Mouse (Mus musculus) lung, adult 18-20 months (tissue): ENCODE data around the gene Rnf185.

Experiments used
- DNase-seq, 2 experiments: peaks; one replicate each; pipeline ENCODE4 v3.0.0; 2022; ENCODE audit warnings: mixed read lengths in 2 of 2

Rnf185 gene

DNA sequence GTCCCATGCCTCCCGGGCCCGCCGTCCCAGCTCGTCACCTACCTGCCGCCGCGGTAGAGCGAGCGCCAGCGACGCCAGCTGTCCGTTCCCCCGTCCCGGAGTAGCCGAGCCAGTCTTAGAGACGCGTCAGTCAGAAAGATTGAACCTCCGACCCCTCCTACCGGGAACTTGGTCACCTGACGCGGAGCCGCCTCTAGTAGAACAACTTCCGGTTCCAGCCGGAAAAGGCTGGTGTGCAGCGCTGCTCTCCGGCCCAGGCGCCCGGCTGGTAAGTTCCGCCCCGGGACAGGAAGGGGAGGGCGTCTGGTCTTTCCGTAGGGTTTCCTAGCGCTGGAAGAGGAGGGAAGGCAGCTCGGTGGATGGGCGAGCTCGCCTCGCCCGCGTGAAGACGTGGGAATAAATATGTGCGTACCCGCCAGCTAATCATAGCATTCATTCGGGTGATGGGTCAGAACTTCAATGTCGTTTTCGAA lies at the start of gene Rnf185:
Gene Rnf185 (minus strand): TSS at position 197 of the 473 bp plus-strand sequence.
- DNase-seq = peak; percentile 96 to 97

DNA sequence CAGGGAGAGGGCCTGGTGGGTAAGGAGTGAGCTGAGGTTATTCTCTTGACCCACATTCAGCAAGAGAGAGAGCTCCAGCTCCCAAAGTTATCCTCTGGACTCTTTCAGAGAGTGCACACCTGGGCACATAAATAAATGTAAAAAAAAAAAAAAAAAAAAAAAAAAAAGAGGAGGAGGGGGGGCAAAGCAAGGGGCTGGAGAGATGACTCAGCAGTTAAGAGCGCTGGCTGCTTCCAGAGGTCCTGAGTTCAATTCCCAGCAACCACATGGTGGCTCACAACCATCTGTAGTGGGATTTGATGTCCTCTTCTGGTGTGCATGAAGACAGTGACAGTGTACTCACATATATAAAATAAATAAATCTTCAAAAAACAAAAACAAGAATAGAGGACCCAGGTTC lies 45.1 kb upstream of the Rnf185 start:
- no peak for DNase-seq

- DNase-seq = peak; percentile 69 to 77
These were observed 44.6 kb upstream of the Rnf185 start for GRCm38 (mm10) chr11:3496756-3497155.

DNA sequence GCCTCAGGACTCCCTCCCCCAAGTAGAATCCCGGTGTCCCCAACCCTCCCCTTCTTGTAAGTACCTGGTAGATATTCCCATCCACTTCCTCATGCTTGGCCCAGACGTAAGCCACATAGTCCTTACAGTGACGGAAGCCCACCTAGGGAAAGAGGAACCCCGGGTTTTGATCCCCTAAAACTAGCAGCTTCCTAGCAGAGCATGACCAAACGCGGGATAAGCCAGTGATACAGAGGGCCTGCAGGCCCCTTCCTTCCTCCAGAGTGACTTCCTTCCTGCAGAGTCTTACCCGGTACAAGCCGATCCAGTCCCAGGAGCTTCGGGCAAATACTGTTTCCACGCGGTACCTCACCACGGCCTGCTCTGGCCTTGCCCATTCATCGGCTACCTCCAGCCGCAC lies 43.3 kb upstream of the Rnf185 start:
- no peak for DNase-seq

GRCm38 (mm10) chr11:3494857-3495256 lies 42.7 kb upstream of the Rnf185 start:
- no peak for DNase-seq

DNA sequence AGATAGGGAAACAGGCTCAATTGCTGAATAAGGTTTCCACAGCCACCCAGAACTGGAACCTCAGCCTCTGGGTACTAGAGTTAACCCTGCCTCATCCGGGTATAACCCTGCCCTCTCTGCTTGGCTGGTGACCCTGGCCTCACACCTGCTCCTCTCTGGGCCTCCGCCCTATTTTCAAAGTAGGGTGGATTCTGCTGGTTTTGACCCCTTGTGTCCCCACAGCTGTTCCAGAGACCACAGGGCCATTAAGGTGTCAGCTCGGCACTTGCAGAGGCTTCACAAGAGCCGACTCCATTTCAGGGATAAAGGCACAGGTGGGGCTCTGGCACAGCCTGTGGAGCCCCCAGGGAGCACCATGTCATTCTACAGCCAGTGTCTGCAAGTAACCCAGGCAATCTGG lies 40.6 kb upstream of the Rnf185 start:
- DNase-seq = no peak

- DNase-seq = no peak
These were observed 36.9 kb upstream of the Rnf185 start for GRCm38 (mm10) chr11:3489036-3489435.

- peak in 1 of 2 experiments; percentile 30 for DNase-seq
These were observed 35.9 kb upstream of the Rnf185 start, which contains the start of gene Pla2g3 for GRCm38 (mm10) chr11:3487952-3488570. Gene Pla2g3, plus strand, starts transcription at chr11:3488284.

DNA sequence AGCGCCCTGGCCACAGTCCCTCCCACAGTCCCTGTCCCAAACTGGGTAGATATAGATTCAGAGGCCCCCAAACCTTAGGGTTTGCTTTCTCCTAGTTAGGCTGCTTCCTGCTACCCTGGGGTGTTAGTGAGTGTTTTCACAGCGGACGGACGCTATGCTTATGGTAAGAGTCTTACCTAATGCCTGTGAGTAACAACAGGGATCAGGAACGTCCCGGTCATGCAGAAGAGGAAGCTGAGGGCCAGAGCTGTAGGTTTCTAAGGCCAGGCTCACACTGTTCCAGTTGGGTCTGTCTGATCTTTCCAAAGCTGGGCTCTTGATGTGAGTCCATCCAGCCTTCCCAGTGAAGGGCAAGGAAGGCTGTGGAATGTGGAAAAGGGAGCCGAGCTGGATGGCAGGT lies 34.2 kb upstream of the Rnf185 start:
- no peak for DNase-seq

- DNase-seq = no peak
These were observed 31.9 kb upstream of the Rnf185 start for GRCm38 (mm10) chr11:3483980-3484642.

DNA sequence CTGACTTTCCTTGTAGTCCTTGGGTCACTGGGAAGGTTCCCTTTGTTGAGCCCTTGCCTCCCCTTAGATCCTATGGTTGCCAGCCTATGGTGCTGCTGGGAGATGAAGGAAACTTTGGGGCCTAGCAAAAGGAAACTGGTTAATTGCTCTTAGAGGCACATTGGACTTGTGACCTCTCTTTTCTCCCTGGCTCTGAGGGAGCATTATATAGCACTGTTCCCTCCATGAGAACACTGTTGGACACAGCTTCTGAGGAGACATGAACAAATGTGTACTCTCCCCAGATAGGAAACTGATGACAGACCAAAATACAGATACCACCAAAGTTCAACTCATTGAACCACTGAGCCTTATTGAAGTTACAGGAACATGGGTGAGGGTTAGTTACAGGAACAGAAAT lies 23.3 kb upstream of the Rnf185 start:
- no peak for DNase-seq

GRCm38 (mm10) chr11:3474480-3475115 lies 22.4 kb upstream of the Rnf185 start:
- DNase-seq = peak in 1 of 2 experiments; percentile 18

DNA sequence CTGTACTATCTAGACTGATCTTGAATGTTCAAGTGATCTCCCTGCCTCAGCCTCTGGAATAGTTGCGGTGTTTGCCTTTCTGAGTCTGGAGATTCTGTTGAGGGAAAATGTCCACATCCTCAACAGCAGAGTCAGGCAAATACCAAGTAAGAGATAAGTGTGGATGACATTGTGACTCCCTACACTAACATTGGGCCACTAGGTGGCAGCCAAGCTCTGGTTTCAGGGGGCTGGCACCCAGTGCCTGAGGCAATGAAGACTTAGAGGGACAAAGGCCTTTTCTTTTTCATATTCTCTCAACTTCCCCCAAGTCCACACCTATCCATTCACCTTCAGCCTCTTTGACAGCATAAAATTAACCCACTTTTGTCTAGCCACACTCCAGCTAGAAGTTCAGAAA lies 20.3 kb upstream of the Rnf185 start:
- peak; percentile 70 to 79 for DNase-seq

DNA sequence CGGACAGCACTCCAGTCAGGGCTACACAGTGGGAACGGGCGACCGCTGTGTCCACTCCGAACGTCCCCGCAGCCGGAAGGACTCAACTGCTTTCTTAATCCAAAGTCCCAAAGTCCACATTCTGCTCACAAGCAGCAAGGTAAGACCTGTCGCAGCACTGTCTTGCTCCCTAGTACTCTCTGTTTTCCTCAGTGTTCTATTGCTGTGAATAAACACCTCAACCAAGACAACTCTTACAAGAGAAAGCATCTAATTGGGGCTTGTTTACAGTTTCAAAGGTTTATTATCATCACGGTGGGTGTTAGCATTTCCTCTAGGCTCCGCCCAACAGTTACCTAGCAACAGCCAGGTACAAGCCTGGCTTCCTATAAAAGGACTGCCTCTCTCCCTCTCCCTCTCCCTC lies 19.3 kb upstream of the Rnf185 start:
- DNase-seq = no peak

DNA sequence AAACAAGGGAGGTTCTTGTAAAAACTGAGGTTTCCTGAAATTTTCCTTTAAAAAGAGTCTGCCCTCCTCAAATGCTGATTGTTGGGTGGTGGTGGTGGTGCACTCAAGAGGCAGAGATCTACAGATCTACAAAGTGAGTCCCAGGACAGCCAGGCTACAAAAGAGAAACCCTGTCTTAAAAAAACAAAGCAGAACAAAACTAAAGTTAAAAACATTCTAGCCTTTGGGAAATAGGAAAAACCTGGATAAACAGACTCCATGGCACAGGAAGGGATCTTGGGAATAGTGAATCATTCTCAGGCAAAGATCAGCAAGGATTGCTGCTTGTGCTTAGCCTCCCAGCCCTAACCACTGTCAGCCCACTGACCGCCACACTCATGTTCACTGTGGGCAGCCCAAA lies 10.7 kb upstream of the Rnf185 start:
- no peak for DNase-seq

- DNase-seq = no peak
These were observed 6.9 kb upstream of the Rnf185 start for GRCm38 (mm10) chr11:3459105-3459468.

GRCm38 (mm10) chr11:3458428-3459104 lies 6.4 kb upstream of the Rnf185 start:
- DNase-seq = no peak

- peak; percentile 62 to 66 for DNase-seq
These were observed 4.2 kb upstream of the Rnf185 start for GRCm38 (mm10) chr11:3456354-3456753.

GRCm38 (mm10) chr11:3454506-3454905 lies 2.3 kb upstream of the Rnf185 start:
- DNase-seq = no peak

DNA sequence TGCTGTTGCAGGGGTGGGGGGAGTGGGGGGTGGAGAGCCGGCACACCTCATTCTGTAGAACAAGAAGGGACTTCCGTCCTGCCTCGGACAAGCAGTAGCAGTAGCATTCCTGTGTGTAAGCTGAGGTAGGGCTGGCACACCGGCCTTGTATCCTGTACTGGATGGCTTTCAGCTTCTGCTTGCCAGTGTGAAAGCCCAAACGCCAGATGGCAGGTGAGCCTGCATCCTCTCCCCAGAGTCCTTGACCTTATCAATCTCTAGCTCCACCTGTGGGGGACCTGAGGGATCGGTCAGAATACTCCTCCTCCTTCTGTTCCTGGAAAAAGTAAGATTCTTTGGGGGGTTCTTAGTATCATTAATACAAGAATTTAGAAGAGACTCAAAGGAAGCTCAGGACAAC lies 1.3 kb upstream of the Rnf185 start:
- DNase-seq = peak in 1 of 2 experiments; percentile 33

DNA sequence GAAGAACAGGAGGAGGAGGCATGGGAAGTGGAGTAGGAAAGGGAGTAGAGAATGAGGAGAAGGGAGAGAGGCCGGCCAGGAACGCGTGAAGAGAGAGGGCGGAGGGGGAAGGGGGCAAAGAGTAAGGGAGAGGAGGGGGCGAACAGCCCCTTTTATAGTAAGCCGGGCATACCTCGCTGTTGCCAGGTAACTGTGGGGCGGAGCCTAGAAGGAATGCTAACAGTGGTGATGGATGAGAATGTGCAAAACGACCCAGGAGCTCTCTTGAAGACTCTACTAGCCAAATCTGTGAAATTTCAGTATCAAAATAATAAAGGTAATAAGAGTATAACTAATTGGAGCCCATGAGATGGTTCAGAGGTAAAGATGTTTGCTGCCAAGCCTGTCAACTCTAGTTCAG lies 606 bp upstream of the Rnf185 start:
- peak; percentile 27 to 51 for DNase-seq

DNA sequence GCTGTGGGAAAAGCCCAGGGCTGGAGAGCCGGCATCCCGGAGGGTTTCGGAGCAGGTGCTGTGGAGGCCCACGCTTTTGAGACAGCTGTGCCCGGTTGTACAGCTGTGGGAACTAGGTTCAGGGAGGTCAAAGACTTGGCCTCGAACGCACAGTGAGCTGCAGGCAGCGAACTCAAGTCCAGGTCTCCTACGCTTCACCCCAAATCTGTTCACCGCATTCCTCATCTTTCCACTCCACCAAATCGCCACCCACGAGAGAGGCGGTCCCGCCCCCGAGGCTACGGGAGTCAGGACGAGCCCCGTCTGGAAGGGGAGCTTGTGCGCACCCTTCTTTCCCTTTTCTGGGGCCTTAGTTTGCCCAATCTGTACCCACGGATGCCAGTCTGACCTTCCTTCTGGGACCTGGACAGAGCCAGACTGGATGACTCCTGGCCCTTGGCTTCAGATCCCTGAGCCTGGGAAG lies 431 bp downstream of the Rnf185 start:
- DNase-seq = peak; percentile 73 to 75

DNA sequence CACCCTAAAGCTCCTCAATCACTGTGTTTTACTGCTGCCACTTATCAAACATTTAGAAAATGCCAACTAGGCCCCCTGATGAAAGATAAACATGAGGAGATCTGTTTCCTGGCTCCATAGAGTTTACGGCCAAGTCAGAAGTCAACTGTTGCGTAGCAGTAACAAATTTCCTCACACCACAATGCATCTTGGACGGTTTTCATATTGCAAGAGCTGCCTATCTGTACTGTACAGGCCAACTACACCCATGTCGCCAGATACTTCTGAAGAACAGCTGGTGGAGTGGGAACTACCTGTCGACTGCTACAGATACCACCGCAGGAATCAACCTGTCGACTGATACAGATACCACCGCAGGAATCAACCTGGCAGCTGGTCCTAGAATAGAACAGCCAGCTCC lies 7.3 kb downstream of the Rnf185 start:
- DNase-seq = no peak
